Mouse (Mus musculus): ENCODE measurements at regions not wholly inside any gene's neighbourhood (a gene's known extent, or its start where the extent isn't known, plus 50 kb on each side); places are given as distances from the start of the nearest gene placed in this dataset.

DNA sequence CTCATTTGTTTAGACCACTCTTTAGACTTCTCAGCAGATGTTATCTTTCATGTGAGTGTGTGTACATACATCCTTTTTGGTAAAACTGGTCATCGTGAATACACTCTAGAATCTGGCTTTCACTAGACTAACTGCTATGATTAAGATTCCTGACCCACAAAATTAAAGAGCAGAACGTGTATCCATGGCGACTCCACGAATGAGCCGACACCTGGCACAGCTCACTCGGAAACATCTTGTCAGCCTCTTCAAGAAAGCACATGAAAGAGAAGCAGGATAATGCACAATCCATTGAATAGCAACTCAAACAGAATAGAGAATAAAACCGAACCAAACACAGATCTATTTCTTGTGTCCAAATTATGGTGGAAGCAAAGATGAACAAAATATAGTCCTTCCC lies 73.1 kb upstream of the Gnai1 start:
- TF ChIP-seq CTCF (conservative IDR thresholded peaks at IDR 0.05; ENCODE audit: low read length): no peak
- TF ChIP-seq NANOG (IDR thresholded peaks at IDR 0.05; ENCODE audit: borderline replicate concordance, low read length): no peak
